Mouse (Mus musculus) CD4-positive helper T cell, adult 2 months (primary cell): ENCODE results near the gene Hyal3.
"Not testable (repeated sequence)": the region's sequence is repeated elsewhere in the genome, so short reads cannot be mapped to it uniquely, and the experiment has no call there.

ENCODE experiments used
- DNase-seq: peaks from one replicate; pipeline ENCODE4 v3.0.0-alpha.2; 2012; ENCODE audit warnings: low read depth, missing footprints, low spot score

The Hyal3 gene

GRCm38 (mm10) chr9:107550491-107551116, 30.0 kb upstream of the Hyal3 start:
- DNase-seq: no peak

DNA sequence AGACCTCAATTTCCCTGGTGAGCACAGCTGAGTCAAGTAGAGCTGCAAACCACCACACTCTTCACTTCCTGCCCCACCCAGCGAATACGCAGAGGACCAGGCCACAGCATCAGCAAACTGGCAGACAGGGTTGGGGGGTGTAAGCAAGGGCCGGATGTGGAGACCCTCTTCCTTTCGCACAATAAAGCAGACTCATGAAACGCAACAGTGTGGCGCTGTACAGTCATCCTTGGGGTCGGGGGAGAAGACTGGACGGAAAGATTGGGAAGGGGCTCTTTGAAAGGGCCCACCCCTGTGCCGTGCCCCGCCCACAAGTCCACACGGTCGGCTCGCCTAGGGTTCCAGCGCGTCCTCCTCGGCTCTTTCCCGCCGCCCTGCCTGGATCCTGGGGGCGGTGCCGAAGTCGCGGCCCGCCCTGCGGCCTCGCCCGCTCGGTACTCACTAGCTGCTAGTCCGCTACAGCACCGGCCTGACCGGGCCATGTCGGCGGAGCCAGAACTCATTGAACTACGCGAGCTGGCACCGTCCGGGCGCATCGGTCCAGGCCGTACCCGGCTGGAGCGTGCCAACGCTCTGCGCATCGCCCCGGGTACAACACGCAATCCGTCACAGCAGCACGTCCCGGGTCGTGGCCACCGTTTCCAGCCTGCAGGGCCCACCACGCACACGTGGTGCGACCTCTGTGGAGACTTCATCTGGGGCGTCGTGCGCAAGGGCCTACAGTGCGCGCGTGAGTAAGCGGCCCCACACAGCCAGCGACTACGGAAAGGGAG, 29.3 kb upstream of the Hyal3 start, which contains the start of gene Rassf1:
Rassf1 (plus strand) TSS at position 439 of the 773 bp plus-strand sequence.
- DNase-seq: peak; percentile 90

DNA sequence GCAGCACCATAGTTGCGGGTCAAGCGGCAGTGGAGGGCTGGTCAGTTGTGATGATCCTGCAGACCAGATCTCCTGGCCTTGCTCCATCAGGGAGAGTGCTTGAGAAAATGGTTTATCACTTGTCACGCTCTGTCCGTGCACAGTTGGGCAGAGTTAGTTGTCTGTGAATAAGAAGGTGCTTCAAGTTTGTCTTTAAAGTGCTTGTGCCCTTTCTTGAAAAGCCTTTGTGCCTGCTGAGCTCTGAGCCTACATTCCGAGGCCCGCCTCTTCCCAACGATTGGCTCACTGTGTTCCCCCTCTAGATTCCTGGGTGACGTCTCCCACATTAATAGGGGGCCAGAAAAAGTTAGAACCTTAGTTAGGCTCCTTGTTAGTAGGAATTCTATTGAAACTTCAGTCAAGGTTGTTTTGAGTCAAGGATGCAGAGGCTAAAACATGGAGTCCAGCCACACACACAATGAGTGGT, 28.7 kb upstream of the Hyal3 start:
- DNase-seq: no peak

DNA sequence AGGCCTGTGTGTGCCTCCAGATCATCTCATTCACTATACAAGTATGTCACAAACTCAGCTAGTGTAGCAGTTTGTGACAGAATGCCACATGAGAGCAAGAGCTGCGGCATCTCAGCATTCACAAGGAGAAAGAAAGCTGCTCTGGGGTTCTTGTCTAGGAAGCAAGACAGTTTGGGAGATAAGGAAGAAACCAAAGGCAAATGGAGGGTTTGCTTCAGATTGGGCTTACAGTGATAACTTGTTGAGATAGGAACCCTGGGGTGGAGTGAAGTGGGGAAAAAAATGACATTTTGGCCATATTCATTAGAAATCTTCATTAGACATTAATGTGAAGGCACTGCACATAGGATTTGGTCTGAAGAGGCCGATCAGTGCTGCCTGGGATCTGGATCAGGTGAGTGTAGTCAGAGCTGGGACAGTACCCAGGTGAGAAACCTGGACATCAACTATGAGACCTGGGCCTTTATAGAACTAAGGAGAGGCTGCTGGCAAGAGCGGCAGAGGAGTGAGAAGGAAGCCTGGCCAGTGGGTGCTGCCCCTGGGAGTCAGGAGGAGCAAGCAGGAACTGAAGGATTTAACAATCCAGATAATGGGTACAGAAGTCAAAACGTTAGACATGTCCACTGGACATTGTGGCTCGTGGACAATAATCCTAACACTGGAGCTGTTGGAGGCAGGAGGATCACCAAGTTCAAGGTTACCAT, 27.8 kb upstream of the Hyal3 start:
- DNase-seq: no peak

GRCm38 (mm10) chr9:107553541-107554318, 26.9 kb upstream of the Hyal3 start:
- peak; percentile 63 for DNase-seq

- DNase-seq: peak; percentile 100
Observed at GRCm38 (mm10) chr9:107554319-107554825, 26.2 kb upstream of the Hyal3 start.

DNA sequence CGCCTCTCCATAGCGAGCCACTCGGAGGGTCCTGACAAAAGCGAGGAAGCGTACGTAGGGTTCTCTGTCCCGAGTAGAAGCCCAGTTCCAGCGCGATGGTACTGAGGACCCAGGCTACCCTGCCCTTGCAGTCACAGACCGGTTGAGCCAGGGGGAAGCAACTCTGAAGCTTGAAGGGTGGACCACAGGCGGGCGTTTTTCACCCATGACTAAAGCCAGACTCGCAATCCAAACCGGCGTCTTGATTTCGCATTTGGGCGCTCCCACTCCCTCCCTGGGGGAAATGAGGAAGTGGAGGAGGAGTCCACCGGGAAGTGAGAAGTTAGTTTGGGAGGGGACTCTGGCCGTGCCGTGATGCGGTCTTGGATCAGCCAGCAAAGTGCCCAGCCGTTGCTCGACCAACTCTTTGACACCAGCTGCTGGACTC, 25.6 kb upstream of the Hyal3 start:
- DNase-seq: no peak

DNA sequence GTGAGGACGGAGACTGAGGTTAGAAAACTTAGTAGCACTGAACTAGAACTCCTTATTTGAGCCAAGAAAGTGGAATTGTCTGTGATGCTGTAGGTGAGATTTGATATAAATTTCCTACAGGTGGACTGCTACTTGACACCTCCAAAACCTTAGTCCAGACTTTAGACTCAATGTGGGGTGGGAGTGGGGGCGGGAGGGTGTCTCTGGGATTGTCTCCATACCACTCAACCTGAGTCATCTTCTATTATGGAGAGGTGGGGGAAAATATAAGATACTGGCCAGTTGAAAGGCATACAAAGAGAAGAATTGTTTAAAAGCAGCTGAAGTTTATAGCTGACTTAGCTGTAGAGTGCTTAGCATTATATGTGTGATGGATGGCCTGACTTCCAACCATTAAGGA, 24.9 kb upstream of the Hyal3 start:
- DNase-seq: no peak

- no peak for DNase-seq
Observed at GRCm38 (mm10) chr9:107556346-107556745, 24.3 kb upstream of the Hyal3 start.

DNA sequence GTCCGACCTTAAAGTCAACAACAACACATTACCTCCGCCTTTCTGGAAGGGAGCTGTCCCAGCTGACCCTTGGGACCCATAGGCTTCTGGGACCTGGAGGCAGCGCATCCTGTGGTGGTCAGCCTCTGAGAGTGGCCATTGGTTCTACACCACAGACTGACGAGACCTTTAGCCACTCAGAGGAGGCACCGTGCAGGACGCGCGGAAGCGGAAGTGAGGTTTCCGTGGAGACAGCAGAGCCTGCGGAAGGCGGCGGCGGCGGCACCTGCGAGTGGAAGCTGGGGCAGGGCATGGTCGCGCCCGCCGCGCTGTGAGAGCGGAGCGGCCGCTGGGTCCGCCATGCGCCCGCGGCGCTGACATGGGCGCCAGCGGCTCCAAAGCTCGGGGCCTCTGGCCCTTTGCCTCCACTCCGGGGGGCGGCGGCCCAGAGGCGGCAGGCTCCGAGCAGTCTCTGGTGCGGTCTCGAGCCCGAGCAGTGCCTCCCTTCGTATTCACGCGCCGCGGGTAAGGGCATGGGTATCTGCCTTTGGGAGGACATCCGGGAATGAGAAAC, 17.5 kb upstream of the Hyal3 start, which contains the start of gene Tusc2:
Tusc2 (plus strand) TSS at position 227 of the 553 bp plus-strand sequence.
- DNase-seq: peak; percentile 92

DNA sequence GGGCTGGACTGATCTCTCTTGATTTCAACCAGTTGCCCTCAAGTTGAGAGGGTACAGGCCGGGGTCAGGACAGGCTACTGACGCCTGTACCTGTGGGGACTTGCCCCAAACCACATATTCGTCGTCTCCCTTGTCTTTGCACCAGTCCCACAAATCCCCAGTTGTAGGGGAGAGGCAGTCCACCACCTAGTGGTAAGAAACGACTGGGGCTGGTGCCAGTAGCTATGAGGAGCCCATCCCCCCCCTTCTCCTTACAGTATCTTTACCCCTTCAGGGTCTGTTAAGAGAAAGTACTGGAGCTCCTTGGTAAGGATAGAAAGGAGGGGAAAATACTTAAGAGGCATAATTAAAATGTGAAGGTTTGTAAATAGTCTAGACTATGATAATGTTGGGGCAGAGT, 15.1 kb upstream of the Hyal3 start:
- not testable (repeated sequence) for DNase-seq

- DNase-seq: peak; percentile 73
Observed at GRCm38 (mm10) chr9:107566041-107566709, 14.4 kb upstream of the Hyal3 start.

DNA sequence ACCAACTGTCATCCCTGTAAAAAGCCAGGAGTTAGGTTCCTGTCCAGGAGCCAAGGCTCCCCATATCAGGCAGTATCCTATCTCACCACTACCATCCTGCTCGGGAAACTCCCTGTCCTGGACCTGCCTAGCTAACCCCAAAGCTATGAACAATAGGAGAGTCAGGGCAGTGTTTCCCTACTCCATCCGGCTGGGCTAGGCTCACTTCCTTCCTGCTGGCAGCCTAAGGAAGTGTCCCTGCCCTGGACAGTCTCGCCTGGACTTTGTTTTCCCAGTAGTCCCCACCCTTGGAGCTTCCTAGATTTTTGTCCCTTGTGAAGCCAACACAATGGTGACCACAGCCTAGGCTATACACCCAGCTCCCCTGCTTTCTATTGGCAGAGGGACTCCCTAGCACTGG, 13.8 kb upstream of the Hyal3 start:
- no peak for DNase-seq

DNA sequence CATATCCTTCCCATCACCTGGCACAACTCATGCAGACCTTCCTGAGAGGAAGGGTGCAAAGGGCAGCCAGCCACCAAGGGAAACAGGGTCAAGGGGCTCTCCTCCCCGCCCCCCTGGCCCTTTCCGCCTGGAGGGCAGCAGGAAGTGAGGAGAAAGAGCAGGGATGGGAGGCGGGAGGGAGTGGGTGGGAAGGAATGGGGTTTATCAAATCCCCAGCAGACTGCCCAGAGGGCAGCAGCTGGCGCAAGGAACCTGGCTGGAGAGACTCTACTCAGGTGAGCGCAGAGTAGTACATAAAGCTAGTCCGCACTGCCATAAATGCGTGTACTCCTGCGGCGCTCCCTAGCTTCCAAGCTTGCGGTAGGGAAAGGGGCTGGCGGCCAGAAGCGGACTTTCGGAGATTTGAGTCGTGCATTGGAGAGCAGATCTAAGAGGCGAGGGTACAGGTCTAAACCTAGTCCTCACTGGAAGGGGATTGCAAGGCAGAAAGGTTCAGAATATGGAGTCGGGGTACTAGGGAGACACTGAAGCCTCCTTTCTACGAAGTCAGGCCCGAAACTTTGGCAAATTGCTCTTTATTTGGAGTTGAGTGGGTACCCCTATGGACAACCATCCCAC, 12.8 kb upstream of the Hyal3 start, which contains the start of gene Hyal2:
Hyal2 (plus strand) TSS at position 244 of the 618 bp plus-strand sequence.
- DNase-seq: no peak

DNA sequence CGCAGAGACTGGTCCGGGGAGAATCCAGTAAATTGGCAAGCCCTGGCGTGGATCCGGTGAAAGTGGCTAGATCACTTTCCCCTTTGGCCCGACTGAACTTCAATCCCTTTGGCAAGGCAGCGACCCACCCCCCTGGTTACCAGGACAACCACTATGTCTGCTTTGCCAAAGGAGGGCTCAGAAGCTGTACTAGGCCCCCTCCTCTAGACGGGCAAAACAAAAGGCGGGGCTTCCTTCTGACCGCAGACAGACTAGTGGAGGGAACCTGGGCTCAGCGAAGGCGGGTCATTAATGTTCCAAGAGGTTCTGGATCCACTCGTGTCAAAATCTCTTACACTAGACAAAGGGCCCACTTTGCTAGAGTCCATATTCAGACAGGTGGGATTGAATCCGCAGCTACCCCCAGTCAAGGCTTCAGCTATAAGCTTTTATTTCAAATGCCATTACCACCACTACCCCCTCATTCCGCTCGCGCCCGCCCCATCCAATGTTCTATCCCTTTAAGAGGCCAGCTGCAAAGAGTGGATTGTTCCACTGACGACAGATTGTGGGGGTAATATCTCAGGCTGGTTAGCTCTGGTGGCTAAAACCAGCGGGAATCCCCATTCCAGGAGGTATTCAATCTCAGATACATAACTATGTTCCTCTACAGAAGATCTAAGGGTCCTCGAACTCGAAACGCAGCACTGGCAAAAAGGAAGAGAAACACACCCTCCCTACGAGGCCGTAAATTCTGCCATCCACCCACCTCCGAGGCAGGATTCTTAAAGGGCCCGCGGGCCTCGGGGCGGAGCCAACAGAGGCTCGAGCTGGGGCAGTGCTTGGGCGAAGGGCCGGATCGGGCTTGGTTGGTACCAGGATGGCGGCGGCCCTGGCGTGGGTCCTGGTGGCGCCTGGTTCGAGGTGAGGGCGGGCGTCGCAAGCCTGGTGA, 12.0 kb upstream of the Hyal3 start:
- peak; percentile 89 for DNase-seq

- no peak for DNase-seq
Observed at GRCm38 (mm10) chr9:107569270-107569669, 11.3 kb upstream of the Hyal3 start.

- no peak for DNase-seq
Observed at GRCm38 (mm10) chr9:107570016-107570415, 10.6 kb upstream of the Hyal3 start.

GRCm38 (mm10) chr9:107570845-107571244, 9.8 kb upstream of the Hyal3 start:
- DNase-seq: no peak
